Mouse (Mus musculus) bone marrow macrophage, adult 2 months (primary cell): ENCODE measurements around the gene Slc39a11.

Experiments used
- CTCF ChIP-seq: IDR thresholded peaks from 2 replicates; pipeline ENCODE4 v1.5.1; 2012; ENCODE audit warnings: low read depth, mild to moderate bottlenecking, low read length, moderate library complexity
- POLR2A ChIP-seq: IDR thresholded peaks from 2 replicates; pipeline ENCODE4 v1.6.1; 2012; ENCODE audit warnings: mild to moderate bottlenecking, low read depth, low read length, borderline replicate concordance

DNA sequence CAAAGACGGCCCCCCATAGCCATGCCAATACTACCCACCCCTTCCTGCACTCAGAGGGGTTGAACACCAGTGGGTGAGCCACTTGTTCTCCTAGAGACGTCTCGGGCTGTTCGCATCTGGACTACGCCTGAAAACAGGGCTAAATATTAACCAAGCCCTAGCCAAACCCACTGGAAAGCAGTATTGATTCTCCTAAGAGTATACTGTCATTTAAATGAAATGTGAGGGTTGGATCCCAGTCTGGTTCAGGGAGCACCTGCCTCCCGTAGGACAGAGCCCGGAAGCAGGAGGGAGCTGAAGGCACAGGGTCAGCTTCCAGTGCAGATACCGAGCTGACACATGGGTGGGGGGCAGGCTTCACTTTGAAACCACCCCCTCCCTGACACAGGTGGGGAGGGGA lies 18.0 kb downstream of the Slc39a11 start:
- no peak for TF ChIP-seq CTCF
- no peak for TF ChIP-seq POLR2A
